Mouse (Mus musculus): ENCODE measurements at regions not wholly inside any gene's neighbourhood (a gene's known extent, or its start where the extent isn't known, plus 50 kb on each side); places are given as distances from the start of the nearest gene placed in this dataset.

DNA sequence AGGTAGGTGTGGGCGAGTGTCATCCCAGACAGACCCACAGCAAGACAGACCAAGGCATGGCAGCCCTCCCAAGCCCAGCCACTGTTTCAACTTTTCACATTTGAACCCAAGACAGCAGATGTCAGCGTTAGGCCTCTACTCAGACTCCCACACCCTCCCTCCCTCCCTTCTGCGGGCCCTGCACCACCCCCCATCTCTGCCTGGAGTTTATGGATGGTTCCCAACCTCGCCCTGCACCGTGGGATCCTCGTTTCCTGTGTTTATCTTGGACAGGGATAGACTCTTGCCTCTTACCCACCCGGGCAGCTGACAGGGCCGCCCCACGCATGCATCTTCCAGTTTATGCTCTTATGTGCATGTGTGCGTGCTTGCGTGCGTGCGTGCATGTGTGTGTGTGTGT, 85.2 kb upstream of the Zbtb40 start:
- DNase-seq (ENCODE audit: low read depth): peak; percentile 36

DNA sequence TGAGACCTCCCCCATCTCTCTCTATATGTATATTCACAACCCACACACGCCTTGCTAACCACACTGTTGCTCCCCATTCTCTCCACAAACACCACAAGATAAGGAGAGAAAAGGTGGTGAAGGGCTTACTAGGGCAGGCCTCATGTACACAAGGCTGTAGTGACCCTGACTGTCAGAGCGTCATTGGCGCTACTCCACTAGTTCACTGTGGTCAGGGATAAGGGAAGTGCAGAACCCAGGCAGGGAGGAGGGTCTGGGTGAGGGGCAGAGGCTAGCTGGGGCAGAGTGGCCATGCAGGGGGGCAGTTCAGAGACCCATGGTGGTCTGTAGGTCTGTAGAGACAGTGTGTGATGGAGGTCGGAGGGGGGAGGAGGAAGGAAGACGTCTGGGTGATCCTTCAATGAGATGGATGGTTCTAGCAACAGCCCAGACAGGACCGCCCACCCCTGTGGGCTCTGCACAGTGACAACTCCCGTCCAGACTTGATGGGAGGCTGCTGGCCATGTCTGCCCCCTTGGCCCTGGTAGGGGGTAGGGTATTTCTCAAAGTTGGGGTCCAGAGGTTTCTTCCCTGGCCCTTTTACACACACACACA, 82.1 kb upstream of the Zbtb40 start:
- no peak for DNase-seq (ENCODE audit: low read depth)
- TF ChIP-seq CTCF (IDR thresholded peaks at IDR 0.05; ENCODE audit: borderline replicate concordance, extremely low read depth, insufficient read depth, insufficient read length): no peak
- no peak for TF ChIP-seq POLR2A (IDR thresholded peaks at IDR 0.05; ENCODE audit: borderline replicate concordance, extremely low read depth, insufficient read depth, insufficient read length, poor library complexity, severe bottlenecking)

More for the DNA sequence above, 85.2 kb upstream of the Zbtb40 start:
- TF ChIP-seq CTCF (IDR thresholded peaks at IDR 0.05; ENCODE audit: borderline replicate concordance, extremely low read depth, insufficient read depth, insufficient read length) (no peak), POLR2A (IDR thresholded peaks at IDR 0.05; ENCODE audit: borderline replicate concordance, extremely low read depth, insufficient read depth, insufficient read length, poor library complexity, severe bottlenecking) (no peak)

DNA sequence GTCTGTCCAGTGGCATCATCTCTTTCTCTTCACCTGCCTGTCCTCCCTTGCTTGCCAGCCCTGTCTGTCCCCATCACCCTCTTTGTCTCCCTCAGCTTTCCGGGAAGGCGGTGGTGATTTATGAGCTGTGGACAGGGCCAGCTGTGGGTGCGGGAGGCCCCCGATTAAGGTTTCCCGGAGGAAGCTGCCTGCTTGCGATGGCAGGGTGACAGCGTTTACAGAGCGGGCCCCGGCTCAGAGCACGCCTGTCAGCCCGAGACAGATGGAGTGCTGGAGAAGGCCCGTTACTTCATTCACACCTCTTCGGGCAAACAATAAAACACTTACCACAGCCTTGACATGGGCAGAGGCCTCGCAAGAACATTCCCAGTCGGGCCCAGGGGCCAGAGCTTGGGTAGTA, 79.6 kb upstream of the Zbtb40 start:
- peak; percentile 82 for DNase-seq (ENCODE audit: low read depth)
- no peak for TF ChIP-seq CTCF (IDR thresholded peaks at IDR 0.05; ENCODE audit: borderline replicate concordance, extremely low read depth, insufficient read depth, insufficient read length)
- TF ChIP-seq POLR2A (IDR thresholded peaks at IDR 0.05; ENCODE audit: borderline replicate concordance, extremely low read depth, insufficient read depth, insufficient read length, poor library complexity, severe bottlenecking): no peak

DNA sequence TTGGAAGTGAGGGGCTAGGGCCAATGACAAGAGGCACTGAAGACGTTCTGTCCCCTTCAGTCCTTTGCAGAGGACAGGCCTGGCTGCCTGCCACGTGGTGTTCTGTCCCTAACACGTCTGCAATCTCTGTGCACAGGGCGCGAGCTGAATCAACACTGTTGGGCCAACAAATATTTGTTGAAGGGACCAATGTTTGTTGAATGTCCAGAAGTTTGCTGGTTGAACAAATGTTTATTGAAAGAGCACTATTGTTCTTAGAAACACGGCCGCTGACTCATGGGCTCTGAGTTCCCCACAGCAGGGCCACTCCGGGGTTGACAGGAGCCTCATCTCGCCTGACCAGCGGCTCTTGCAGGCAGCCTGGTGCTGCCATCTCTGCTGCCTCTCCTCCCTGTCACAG, 73.1 kb upstream of the Zbtb40 start:
- DNase-seq (ENCODE audit: low read depth): no peak
- no peak for TF ChIP-seq POLR2A (IDR thresholded peaks at IDR 0.05; ENCODE audit: borderline replicate concordance, extremely low read depth, insufficient read depth, insufficient read length, poor library complexity, severe bottlenecking)
- TF ChIP-seq CTCF (IDR thresholded peaks at IDR 0.05; ENCODE audit: borderline replicate concordance, extremely low read depth, insufficient read depth, insufficient read length): no peak

DNA sequence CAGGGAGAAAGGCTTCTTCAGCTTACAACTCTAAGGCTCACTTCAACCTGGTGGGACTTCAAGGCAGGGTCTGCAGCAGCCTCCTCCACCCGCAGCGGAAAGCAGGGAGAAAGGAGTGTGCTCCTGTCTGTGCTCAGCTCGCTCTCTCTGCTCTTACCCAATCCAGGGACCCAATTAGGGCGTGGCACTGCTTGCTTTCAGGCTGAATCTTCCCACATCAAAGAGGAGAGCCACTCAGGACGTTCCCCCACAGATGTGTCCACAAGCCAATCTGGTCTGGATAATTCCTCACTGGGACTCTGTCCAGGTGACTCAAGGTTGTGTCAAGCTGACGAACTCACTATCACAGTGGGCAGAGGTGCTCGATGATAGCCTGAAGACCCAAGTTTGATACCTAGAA, 72.0 kb upstream of the Zbtb40 start:
- no peak for DNase-seq (ENCODE audit: low read depth)
- no peak for TF ChIP-seq CTCF (IDR thresholded peaks at IDR 0.05; ENCODE audit: borderline replicate concordance, extremely low read depth, insufficient read depth, insufficient read length)
- no peak for TF ChIP-seq POLR2A (IDR thresholded peaks at IDR 0.05; ENCODE audit: borderline replicate concordance, extremely low read depth, insufficient read depth, insufficient read length, poor library complexity, severe bottlenecking)

DNA sequence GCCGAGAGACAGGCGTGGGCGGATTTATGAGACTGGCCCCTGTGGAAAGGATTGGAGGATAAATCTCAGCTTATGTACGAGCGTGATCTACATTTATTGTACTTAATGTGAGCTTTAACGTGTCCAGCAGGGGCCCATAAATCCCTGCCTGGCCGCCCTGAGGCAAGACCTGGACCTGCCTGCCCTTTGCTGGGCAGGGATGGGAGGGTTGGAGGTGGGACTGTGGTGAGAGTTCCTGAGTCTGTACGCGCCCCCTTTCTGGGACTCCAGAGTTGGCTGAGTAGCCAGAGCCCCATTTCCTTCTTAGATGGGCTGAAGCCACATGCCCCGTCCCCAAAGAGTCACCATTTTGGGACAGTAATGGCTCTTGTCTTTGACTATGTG, 69.7 kb upstream of the Zbtb40 start:
- TF ChIP-seq POLR2A (IDR thresholded peaks at IDR 0.05; ENCODE audit: borderline replicate concordance, extremely low read depth, insufficient read depth, insufficient read length, poor library complexity, severe bottlenecking) (no peak), CTCF (IDR thresholded peaks at IDR 0.05; ENCODE audit: borderline replicate concordance, extremely low read depth, insufficient read depth, insufficient read length) (no peak)
- no peak for DNase-seq (ENCODE audit: low read depth)

DNA sequence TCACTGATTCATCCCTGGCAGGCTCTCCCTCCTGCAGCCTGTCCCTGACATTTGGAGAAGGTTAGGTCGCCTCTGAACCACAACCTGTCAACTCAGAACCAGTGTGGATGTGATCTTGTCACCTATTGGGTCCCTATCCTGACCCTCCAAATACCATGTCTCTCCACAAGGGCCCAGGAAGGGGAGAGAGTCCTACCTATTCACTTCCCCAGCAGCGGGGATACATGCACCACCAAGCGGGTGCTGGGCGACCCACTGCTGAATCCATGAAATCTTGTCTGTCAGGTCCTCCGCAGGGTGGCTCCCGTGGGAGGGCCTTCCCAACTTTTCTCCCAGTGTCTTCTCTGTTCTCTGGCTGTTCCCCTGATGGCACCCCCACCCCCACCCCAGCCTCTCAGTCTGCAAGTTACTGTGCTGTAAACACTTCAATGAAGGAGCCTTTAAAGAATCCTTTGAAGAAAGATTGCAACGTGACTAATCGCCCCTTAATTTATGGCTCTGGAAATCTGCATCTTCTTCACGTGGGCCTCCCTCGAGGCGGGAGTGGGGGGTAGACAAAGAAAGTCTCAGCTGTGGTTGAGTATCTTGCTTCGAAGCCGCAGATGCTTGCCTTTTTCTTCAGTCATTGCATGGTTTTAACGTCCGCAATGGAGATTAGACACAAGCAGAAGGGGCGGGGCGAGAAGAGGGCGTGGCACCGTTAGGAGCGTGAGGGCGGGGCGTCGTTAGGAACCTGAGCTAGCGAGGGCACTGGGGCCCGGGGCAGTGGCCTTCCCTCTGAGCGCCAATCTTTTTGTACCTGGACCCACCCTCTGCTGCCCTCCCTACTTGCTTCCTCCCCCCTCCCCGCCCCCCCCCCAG, 69.1 kb upstream of the Zbtb40 start:
- peak; percentile 89 for DNase-seq (ENCODE audit: low read depth)
- TF ChIP-seq POLR2A (IDR thresholded peaks at IDR 0.05; ENCODE audit: borderline replicate concordance, extremely low read depth, insufficient read depth, insufficient read length, poor library complexity, severe bottlenecking): no peak
- TF ChIP-seq CTCF (IDR thresholded peaks at IDR 0.05; ENCODE audit: borderline replicate concordance, extremely low read depth, insufficient read depth, insufficient read length): no peak

DNA sequence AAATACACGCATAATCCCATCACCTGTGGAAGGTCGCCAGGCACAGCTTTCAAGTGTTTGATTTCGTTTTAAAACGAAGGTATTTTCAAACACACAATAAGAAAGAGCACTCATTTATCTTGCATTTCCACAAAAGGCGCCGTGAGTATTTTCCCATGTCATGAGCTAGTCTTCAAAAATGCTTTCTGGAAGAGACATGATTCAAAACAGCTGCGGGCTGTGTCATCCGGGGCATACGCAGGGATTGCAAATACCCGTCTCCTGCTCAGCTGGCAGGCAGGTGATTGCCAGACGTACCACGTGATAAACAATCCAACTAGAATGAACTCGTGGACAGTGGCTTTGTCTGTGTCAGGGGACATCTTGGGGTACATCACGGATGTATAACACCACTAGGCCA, 66.5 kb upstream of the Zbtb40 start:
- TF ChIP-seq CTCF (IDR thresholded peaks at IDR 0.05; ENCODE audit: borderline replicate concordance, extremely low read depth, insufficient read depth, insufficient read length) (no peak), POLR2A (IDR thresholded peaks at IDR 0.05; ENCODE audit: borderline replicate concordance, extremely low read depth, insufficient read depth, insufficient read length, poor library complexity, severe bottlenecking) (no peak)
- DNase-seq (ENCODE audit: low read depth): no peak

DNA sequence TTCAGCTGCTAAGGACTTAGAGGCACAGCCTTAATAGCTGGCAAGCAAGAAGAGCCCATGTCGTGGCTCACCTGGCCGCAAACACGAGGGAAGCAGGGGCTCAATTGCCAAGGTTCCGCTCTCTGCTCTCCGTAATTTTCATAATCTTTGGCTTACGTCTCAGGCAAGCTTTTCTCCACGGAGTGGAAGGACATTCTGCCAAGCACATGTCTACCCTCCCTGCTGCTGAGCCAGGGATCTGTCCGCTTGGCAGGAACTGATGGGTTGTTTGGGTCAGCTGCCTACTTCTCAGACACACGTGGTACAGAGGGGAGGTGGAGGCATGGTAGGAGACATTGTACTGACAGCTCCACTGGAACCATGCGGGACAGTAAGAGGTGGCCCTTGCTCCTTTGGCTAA, 61.7 kb upstream of the Zbtb40 start:
- no peak for DNase-seq (ENCODE audit: low read depth)
- no peak for TF ChIP-seq CTCF (IDR thresholded peaks at IDR 0.05; ENCODE audit: borderline replicate concordance, extremely low read depth, insufficient read depth, insufficient read length)
- no peak for TF ChIP-seq POLR2A (IDR thresholded peaks at IDR 0.05; ENCODE audit: borderline replicate concordance, extremely low read depth, insufficient read depth, insufficient read length, poor library complexity, severe bottlenecking)

DNA sequence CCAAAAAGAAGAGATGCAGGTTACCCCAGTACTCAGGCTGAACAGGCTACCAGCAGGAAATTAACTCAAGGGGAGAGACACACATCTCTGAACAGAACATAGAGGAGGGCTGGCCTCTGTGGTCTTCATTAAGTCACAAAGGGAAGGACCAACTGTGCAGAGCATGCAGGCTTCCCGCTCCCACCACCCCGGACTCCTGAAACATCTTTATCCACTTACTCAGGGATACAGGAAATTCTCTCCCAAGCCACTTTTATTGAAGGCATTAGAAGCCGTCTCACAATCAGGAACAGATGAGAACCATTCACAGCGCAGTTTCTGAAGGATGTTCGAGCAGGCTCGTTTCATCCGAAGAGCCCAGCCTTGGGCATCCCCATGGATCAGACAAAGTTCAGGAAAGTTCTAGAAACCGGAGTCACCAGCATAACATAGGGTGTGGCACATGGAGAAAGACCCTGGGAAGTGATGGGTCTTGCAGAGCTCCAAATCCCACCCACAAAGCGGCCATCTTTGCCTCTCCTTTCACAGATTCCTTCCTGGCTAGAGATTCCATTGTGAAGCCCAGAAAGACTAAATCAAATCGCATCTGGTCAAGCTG, 55.9 kb upstream of the Zbtb40 start:
- TF ChIP-seq POLR2A (IDR thresholded peaks at IDR 0.05; ENCODE audit: borderline replicate concordance, extremely low read depth, insufficient read depth, insufficient read length, poor library complexity, severe bottlenecking) (no peak), CTCF (IDR thresholded peaks at IDR 0.05; ENCODE audit: borderline replicate concordance, extremely low read depth, insufficient read depth, insufficient read length) (no peak)
- no peak for DNase-seq (ENCODE audit: low read depth)

DNA sequence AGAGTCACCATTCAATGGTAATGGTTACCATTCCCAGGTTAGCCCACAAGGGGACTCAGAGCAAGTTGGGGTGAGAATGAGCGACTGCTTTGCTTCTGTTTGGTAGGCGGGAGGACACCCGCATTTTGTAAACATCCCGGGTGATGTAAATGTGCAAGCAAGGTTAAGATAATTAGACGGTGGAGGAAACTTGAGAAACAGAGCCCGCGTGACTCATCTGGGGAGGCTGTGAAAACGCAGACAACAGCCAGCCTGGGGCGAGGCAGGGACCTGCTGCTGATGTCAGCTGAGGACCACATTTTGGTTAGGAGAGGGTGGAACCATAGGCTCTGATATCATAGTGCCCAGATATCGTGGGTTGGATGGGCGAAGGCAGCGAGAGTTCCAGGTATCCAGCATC, 52.6 kb upstream of the Zbtb40 start:
- no peak for TF ChIP-seq POLR2A (IDR thresholded peaks at IDR 0.05; ENCODE audit: borderline replicate concordance, extremely low read depth, insufficient read depth, insufficient read length, poor library complexity, severe bottlenecking)
- no peak for TF ChIP-seq CTCF (IDR thresholded peaks at IDR 0.05; ENCODE audit: borderline replicate concordance, extremely low read depth, insufficient read depth, insufficient read length)
- DNase-seq (ENCODE audit: low read depth): no peak

All from brain, embryonic 14.5 days (tissue).